Mouse (Mus musculus) forebrain, embryonic 13.5 days (tissue): ENCODE data around the gene Nol7. TPM values are rescaled to one million over a fixed set of nuclear protein-coding genes. Genes with fewer than 3 reads are reported as not detected.

Experiments
- ATAC-seq: fragments of 200-750 bp; cut with Nextera tagmentation; 2 replicates; pipeline ENCODE4 v1.8.0; 2017
- H3K27ac ChIP-seq: fragments of 300-500 bp; sonication (generic); 2 replicates; pipeline ENCODE4 v1.5.1; 2015; ENCODE audit warnings: inconsistent platforms, mild to moderate bottlenecking, moderate library complexity
- H3K27me3 ChIP-seq: fragments of 300-500 bp; sonication (generic); 2 replicates; pipeline ENCODE4 v1.6.1; 2015; ENCODE audit warnings: mild to moderate bottlenecking, inconsistent platforms
- H3K36me3 ChIP-seq: fragments of 300-500 bp; sonication (generic); 2 replicates; pipeline ENCODE4 v1.6.1; 2015; ENCODE audit warnings: mild to moderate bottlenecking, inconsistent platforms; ENCODE audit not compliant: poor library complexity, severe bottlenecking
- H3K4me1 ChIP-seq: fragments of 300-500 bp; sonication (generic); 2 replicates; pipeline ENCODE4 v1.6.1; 2015; ENCODE audit warnings: inconsistent platforms
- H3K4me2 ChIP-seq: fragments of 300-500 bp; sonication (generic); 2 replicates; pipeline ENCODE4 v1.6.1; 2015; ENCODE audit warnings: inconsistent platforms, mild to moderate bottlenecking, moderate library complexity
- H3K4me3 ChIP-seq: fragments of 300-500 bp; sonication (generic); 2 replicates; pipeline ENCODE4 v1.5.1; 2015; ENCODE audit warnings: mild to moderate bottlenecking, inconsistent platforms
- H3K9ac ChIP-seq: fragments of 300-500 bp; sonication (generic); 2 replicates; pipeline ENCODE4 v1.6.1; 2015; ENCODE audit warnings: mild to moderate bottlenecking, inconsistent platforms
- H3K9me3 ChIP-seq: fragments of 300-500 bp; sonication (generic); replicated peaks from 2 replicates; pipeline ENCODE4 v1.6.1; 2016; ENCODE audit warnings: inconsistent platforms
- WGBS: fragments of 180-500 bp; shearing (Covaris S2); methylation state at CpG from one replicate; pipeline ENCODE4 v1.1.7; 2015; 5-methylcytosine and 5-hydroxymethylcytosine counted together
- polyA plus RNA-seq: library from polyadenylated mRNA; unstranded; fragments of >200 nt; fragmentation: Nextera tagmentation; extraction: Ambion mirVana; gene quantifications from 2 replicates; pipeline ENCODE4 v1.2.1, GENCODE M21; 2015

The Nol7 gene
- polyA plus RNA-seq, 1 experiment from 2014 or later, result 228 TPM

- no peak overlapping the region for H3K4me3 ChIP-seq
- no peaks in the 10 kb centered on the region for H3K27me3 ChIP-seq
- ATAC-seq, result no peak
- no peak overlapping the region for H3K9ac ChIP-seq
- no peaks in the 10 kb centered on the region for H3K4me1 ChIP-seq
- no peak overlapping the region for H3K27ac ChIP-seq
- peaks cover 61% of the 10 kb centered on the region for H3K36me3 ChIP-seq
- no peaks in the 10 kb centered on the region for H3K9me3 ChIP-seq
- no peak overlapping the region for H3K4me2 ChIP-seq
- 92% methylated on average over 1 of the region's 1 CpGs for WGBS
Observed at GRCm38 (mm10) chr13:43372892-43373291, 25.3 kb upstream of the Nol7 start.

DNA sequence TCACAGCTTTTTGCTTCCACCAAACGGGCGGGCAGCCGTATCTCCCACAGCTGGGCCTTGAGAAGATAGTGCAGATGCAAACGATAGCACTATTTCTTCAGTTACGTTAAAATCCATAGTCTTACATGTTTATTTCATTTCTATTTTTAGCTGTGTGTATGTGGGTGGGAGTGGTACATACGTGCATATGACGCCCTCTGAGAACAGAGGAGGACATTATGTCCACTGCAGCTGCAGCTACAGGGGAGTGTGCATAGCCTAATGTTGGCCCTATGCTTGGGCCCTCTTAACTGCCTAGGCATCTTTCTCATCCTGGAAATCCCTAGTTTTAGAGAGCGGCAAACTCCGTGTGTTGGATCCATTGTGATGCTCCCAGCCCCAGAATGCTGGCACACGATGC is 24.0 kb upstream of the Nol7 start:
- no peaks in the 10 kb centered on the region for H3K9me3 ChIP-seq
- no peaks in the 10 kb centered on the region for H3K27me3 ChIP-seq
- H3K27ac ChIP-seq, result no peak overlapping the region
- H3K9ac ChIP-seq, result no peak overlapping the region
- no peak overlapping the region for H3K4me3 ChIP-seq
- no peaks in the 10 kb centered on the region for H3K4me1 ChIP-seq
- 88% methylated on average over 10 of the region's 10 CpGs for WGBS
- ATAC-seq, result no peak
- peaks cover 70% of the 10 kb centered on the region for H3K36me3 ChIP-seq
- no peak overlapping the region for H3K4me2 ChIP-seq

- WGBS, result 75% methylated on average over 2 of the region's 2 CpGs
- H3K9ac ChIP-seq, result no peak overlapping the region
- H3K4me2 ChIP-seq, result no peak overlapping the region
- H3K27me3 ChIP-seq, result no peaks in the 10 kb centered on the region
- H3K4me1 ChIP-seq, result no peaks in the 10 kb centered on the region
- ATAC-seq, result no peak
- no peak overlapping the region for H3K4me3 ChIP-seq
- no peaks in the 10 kb centered on the region for H3K9me3 ChIP-seq
- H3K36me3 ChIP-seq, result peaks cover 70% of the 10 kb centered on the region
- no peak overlapping the region for H3K27ac ChIP-seq
Observed at GRCm38 (mm10) chr13:43374918-43375432, 23.2 kb upstream of the Nol7 start.

GRCm38 (mm10) chr13:43379989-43380388 is 18.2 kb upstream of the Nol7 start:
- no peak overlapping the region for H3K9ac ChIP-seq
- WGBS, result 91% methylated on average over 3 of the region's 3 CpGs
- no peak for ATAC-seq
- no peak overlapping the region for H3K4me3 ChIP-seq
- H3K9me3 ChIP-seq, result no peaks in the 10 kb centered on the region
- peaks cover 46% of the 10 kb centered on the region for H3K36me3 ChIP-seq
- no peaks in the 10 kb centered on the region for H3K4me1 ChIP-seq
- H3K27me3 ChIP-seq, result no peaks in the 10 kb centered on the region
- H3K4me2 ChIP-seq, result no peak overlapping the region
- no peak overlapping the region for H3K27ac ChIP-seq

DNA sequence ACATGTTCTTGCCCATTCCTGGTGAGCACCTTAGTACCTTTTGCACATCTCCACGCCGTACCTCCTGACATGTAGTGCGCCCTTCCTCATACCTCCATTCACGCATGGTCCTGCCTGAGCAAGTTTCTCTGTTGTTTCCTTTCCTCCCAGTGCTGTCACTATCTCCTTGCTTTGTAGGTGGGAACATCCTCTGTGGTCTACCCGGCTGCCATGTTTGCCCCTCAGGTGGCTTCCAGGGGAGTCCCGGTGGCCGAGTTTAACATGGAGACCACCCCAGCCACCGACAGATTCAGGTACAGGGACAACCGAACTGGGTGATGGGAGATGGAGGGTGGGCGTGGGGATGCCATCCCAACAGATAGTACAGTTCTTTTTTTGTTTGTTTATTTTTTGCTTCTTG is 12.9 kb upstream of the Nol7 start:
- Histone ChIP-seq H3K4me3 (no peak overlapping the region), H3K27ac (no peak overlapping the region), H3K9ac (no peak overlapping the region), H3K36me3 (peaks cover 36% of the 10 kb centered on the region), H3K9me3 (no peaks in the 10 kb centered on the region), H3K4me2 (no peak overlapping the region), H3K27me3 (no peaks in the 10 kb centered on the region), H3K4me1 (no peaks in the 10 kb centered on the region)
- WGBS, result 98% methylated on average over 10 of the region's 10 CpGs
- ATAC-seq, result no peak

- Histone ChIP-seq H3K9me3 (no peaks in the 10 kb centered on the region), H3K9ac (no peak overlapping the region), H3K27me3 (no peaks in the 10 kb centered on the region), H3K4me1 (peaks cover 12% of the 10 kb centered on the region), H3K4me3 (peak overlapping the region; percentile 85), H3K4me2 (peak overlapping the region; percentile 70; the same call in 1 of the 2 replicates), H3K36me3 (peaks cover 55% of the 10 kb centered on the region), H3K27ac (no peak overlapping the region)
- no peak; the same call in 1 of the 2 replicates for ATAC-seq
- 45% methylated on average over 14 of the region's 17 CpGs for WGBS
Observed at GRCm38 (mm10) chr13:43397700-43398296, 392 bp upstream of the Nol7 start.

- Histone ChIP-seq H3K27me3 (no peaks in the 10 kb centered on the region), H3K4me2 (peak overlapping the region; percentile 70), H3K9me3 (no peaks in the 10 kb centered on the region), H3K27ac (no peak overlapping the region), H3K4me3 (peak overlapping the region; percentile 85), H3K36me3 (peaks cover 59% of the 10 kb centered on the region), H3K9ac (0 out of 2 replicates have a peak overlapping the region, but pooled peaks have one; percentile 94), H3K4me1 (peaks cover 12% of the 10 kb centered on the region)
- WGBS, result 93% methylated on average over 5 of the region's 5 CpGs
- no peak for ATAC-seq
Observed at GRCm38 (mm10) chr13:43399576-43399975, 1.4 kb downstream of the Nol7 start.

- H3K36me3 ChIP-seq, result peaks cover 58% of the 10 kb centered on the region
Observed at GRCm38 (mm10) chr13:43412311-43412710, 14.1 kb downstream of the Nol7 start.

GRCm38 (mm10) chr13:43413611-43414010 is 15.4 kb downstream of the Nol7 start:
- no peaks in the 10 kb centered on the region for H3K27me3 ChIP-seq

More at GRCm38 (mm10) chr13:43412311-43412710, 14.1 kb downstream of the Nol7 start:
- Histone ChIP-seq H3K9me3 (no peaks in the 10 kb centered on the region), H3K9ac (no peak overlapping the region), H3K27me3 (no peaks in the 10 kb centered on the region), H3K4me3 (no peak overlapping the region), H3K27ac (no peak overlapping the region), H3K4me1 (no peaks in the 10 kb centered on the region), H3K4me2 (no peak overlapping the region)
- no peak for ATAC-seq
- 86% methylated on average over 7 of the region's 7 CpGs for WGBS

GRCm38 (mm10) chr13:43415249-43415648 is 17.1 kb downstream of the Nol7 start:
- no peak overlapping the region for H3K27ac ChIP-seq
- 82% methylated on average over 1 of the region's 1 CpGs for WGBS
- no peaks in the 10 kb centered on the region for H3K27me3 ChIP-seq
- H3K9me3 ChIP-seq, result no peaks in the 10 kb centered on the region
- no peak overlapping the region for H3K4me2 ChIP-seq
- ATAC-seq, result no peak
- H3K4me1 ChIP-seq, result no peaks in the 10 kb centered on the region
- peaks cover 72% of the 10 kb centered on the region for H3K36me3 ChIP-seq
- H3K9ac ChIP-seq, result no peak overlapping the region
- H3K4me3 ChIP-seq, result no peak overlapping the region

More at GRCm38 (mm10) chr13:43413611-43414010, 15.4 kb downstream of the Nol7 start:
- H3K9me3 ChIP-seq, result no peaks in the 10 kb centered on the region
- no peak for ATAC-seq
- WGBS, result 97% methylated on average over 2 of the region's 2 CpGs
- no peak overlapping the region for H3K9ac ChIP-seq
- peaks cover 57% of the 10 kb centered on the region for H3K36me3 ChIP-seq
- no peak overlapping the region for H3K4me3 ChIP-seq
- H3K4me1 ChIP-seq, result no peaks in the 10 kb centered on the region
- no peak overlapping the region for H3K4me2 ChIP-seq
- H3K27ac ChIP-seq, result no peak overlapping the region

DNA sequence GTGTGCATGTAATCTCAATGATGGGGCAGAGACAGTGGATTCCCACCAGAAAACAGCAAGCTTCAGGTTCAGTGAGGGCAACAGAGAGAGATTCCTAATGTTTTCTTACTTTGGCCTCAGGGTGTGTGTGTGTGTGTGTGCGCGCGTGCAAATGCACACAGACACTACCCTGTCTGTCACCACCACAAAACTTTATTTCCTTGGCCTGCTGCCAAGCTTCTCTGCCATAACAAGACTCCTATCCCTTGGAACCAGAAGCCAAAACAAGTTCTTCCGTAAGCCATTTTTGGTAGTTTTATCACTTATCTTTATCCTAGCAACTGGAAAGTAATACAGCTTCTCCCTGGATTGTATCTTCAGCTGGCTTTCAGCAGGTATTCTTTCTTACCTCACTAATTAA is 30.2 kb downstream of the Nol7 start:
- no peaks in the 10 kb centered on the region for H3K4me1 ChIP-seq
- no peak for ATAC-seq
- H3K9me3 ChIP-seq, result no peaks in the 10 kb centered on the region
- H3K27me3 ChIP-seq, result no peaks in the 10 kb centered on the region
- no peak overlapping the region for H3K27ac ChIP-seq
- 94% methylated on average over 4 of the region's 4 CpGs for WGBS
- no peak overlapping the region for H3K4me3 ChIP-seq
- no peak overlapping the region for H3K4me2 ChIP-seq
- no peak overlapping the region for H3K9ac ChIP-seq
- H3K36me3 ChIP-seq, result peaks cover 24% of the 10 kb centered on the region

DNA sequence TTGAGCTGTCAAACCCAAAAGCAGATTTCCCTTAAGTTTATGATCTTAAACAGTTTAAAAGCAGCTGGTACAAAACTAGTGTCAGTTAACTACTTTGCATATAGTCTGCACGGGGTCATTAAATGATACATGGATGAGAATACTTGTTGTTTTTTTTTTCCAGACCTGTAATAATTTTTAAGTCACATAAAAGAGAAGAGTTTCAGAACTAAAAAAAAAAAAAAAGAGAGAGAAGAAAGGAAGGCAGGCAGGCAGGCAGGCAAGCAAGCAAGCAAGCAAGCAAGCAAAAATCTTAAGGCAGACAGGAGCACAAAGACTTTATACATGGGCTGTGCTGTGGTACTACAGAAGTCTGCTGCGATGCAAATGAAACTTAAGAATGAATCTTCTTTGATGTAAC is 35.2 kb downstream of the Nol7 start:
- Histone ChIP-seq H3K36me3 (peaks cover 14% of the 10 kb centered on the region), H3K27me3 (no peaks in the 10 kb centered on the region), H3K4me1 (no peaks in the 10 kb centered on the region), H3K27ac (no peak overlapping the region), H3K9me3 (no peaks in the 10 kb centered on the region), H3K9ac (no peak overlapping the region), H3K4me3 (no peak overlapping the region), H3K4me2 (no peak overlapping the region)
- no peak for ATAC-seq
- WGBS, result 84% methylated on average over 2 of the region's 2 CpGs

DNA sequence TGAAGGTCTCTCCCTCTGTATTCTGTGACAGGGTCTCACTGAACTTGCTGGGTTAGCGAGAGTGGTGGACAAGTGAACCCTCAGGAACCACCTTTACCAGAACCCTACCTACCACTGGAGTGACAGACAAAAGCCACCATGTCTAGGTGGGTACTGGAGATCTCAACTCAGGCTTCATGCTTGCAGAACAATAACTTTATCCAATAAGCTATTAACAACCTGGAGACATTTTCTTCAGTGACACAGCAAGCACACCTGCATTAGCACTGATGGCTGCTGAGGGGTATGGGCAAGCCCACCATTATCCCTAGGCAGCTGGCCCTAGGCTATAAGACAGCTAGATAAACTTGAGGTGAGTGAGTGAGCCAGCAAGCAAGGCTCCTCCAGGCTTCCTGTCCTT is 42.2 kb downstream of the Nol7 start:
- H3K9me3 ChIP-seq, result no peaks in the 10 kb centered on the region
- no peaks in the 10 kb centered on the region for H3K27me3 ChIP-seq
- ATAC-seq, result no peak
- no peak overlapping the region for H3K4me2 ChIP-seq
- H3K27ac ChIP-seq, result no peak overlapping the region
- H3K4me3 ChIP-seq, result no peak overlapping the region
- no peaks in the 10 kb centered on the region for H3K36me3 ChIP-seq
- 0 out of 2 replicates have a peak, but pooled peaks cover 3% of the 10 kb centered on the region for H3K4me1 ChIP-seq
- H3K9ac ChIP-seq, result no peak overlapping the region
- 92% methylated on average over 1 of the region's 1 CpGs for WGBS
